20 mouse cellular contexts compared by ENCODE assay signal in the genomic region with DNA sequence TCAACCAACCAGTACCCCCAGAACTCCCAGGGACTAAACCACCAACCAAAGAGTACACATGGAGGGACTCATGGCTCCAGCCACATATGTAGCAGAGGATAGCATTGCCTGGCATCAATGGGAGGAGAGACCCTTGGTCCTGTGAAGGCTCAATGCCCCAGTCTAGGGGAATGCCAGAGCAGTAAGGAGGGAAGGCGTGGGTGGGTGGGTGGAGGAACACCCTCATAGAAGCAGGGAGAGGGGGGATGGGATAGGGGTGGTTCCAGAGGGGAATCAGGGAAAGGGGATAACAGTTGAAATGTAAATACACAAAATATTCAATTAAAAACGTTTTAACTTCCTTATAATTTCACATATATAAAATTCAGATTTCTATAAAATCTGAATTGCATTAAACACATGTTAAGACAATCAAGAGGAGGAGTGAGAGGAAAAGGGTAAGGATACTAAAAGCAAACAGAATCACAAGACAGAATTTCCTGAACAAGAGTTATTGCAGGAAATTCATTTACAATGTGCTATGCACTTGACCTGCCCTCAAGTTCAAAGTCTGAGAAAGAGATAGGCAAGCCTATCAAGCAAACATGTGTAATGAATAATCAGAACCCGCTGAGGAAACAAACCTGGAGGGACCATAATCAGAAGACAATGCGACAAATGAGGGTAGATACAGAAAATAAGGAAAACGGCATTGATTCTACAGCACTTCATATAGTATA.
"Had no signal": no experiment of that assay in that cellular context is flagged by ENCODE, and none has a peak within 500 bp of the region (broad histone marks: within the 10 kb centered on the region; RNA-seq: fewer than 3 reads in every experiment).

No protein-coding gene starts in this region.

- H3K9me3 ChIP-seq: limb, embryonic 10.5 days; limb, embryonic 13.5 days; liver, embryonic 12.5 days; liver, embryonic 15.5 days; lung, embryonic 15.5 days; midbrain, embryonic 10.5 days; midbrain, embryonic 13.5 days had no signal

- H3K4me2 ChIP-seq: limb, embryonic 13.5 days; liver, embryonic 12.5 days; liver, embryonic 15.5 days; lung, embryonic 15.5 days; midbrain, embryonic 13.5 days had no signal

- ATAC-seq: liver, embryonic 12.5 days; midbrain, embryonic 13.5 days; midbrain, embryonic 16.5 days had no signal

- H3K27me3 ChIP-seq: limb, embryonic 13.5 days; liver, embryonic 12.5 days; liver, embryonic 15.5 days; lung, embryonic 15.5 days; megakaryocyte, embryonic 14.5 days; midbrain, embryonic 13.5 days had no signal

- H3K36me3 ChIP-seq: limb, embryonic 10.5 days; limb, embryonic 13.5 days; liver, embryonic 12.5 days; liver, embryonic 15.5 days; lung, embryonic 15.5 days; midbrain, embryonic 10.5 days; midbrain, embryonic 13.5 days had no signal

- H3K27ac ChIP-seq: layer of hippocampus, adult 2 months; limb, embryonic 10.5 days; limb, embryonic 13.5 days; liver, embryonic 12.5 days; liver, embryonic 15.5 days; lung, embryonic 15.5 days; midbrain, embryonic 10.5 days; midbrain, embryonic 13.5 days had no signal

- H3K9ac ChIP-seq: limb, embryonic 13.5 days; liver, embryonic 12.5 days; liver, embryonic 15.5 days; lung, embryonic 15.5 days; midbrain, embryonic 13.5 days had no signal

- H3K4me3 ChIP-seq: layer of hippocampus, adult 2 months; limb, embryonic 10.5 days; limb, embryonic 13.5 days; liver, embryonic 12.5 days; liver, embryonic 15.5 days; lung, embryonic 15.5 days; megakaryocyte, embryonic 14.5 days; midbrain, embryonic 10.5 days; midbrain, embryonic 13.5 days; myocyte had no signal

- H3K4me1 ChIP-seq: limb, embryonic 10.5 days; limb, embryonic 13.5 days; liver, embryonic 12.5 days; liver, embryonic 15.5 days; lung, embryonic 15.5 days; megakaryocyte, embryonic 14.5 days; midbrain, embryonic 10.5 days; midbrain, embryonic 13.5 days had no signal

- DNase-seq: kidney, postnatal 14 days; kidney, postnatal 4 days; layer of hippocampus, adult 9-11 months; liver; lung, adult 18-20 months; lung, postnatal 10 days; lung, postnatal 36 days; thymus, adult 18-20 months; thymus, postnatal 14 days had no signal
